Mouse (Mus musculus) forebrain, embryonic 14.5 days (tissue): ENCODE measurements around the gene Gm21748. TPM values are rescaled to one million over a fixed set of nuclear protein-coding genes. Genes with fewer than 3 reads are reported as not detected.
"Not testable (repeated sequence)": the region's sequence is repeated elsewhere in the genome, so short reads cannot be mapped to it uniquely, and the experiment has no call there.

Experiments used
- ATAC-seq: fragments of 200-750 bp; cut with Nextera tagmentation; 2 replicates; pipeline ENCODE4 v1.8.0; 2017; ENCODE audit warnings: mild to moderate bottlenecking, moderate library complexity
- DNase-seq: peaks from one replicate; pipeline ENCODE4 v3.0.0-alpha.2; 2015; ENCODE audit warnings: low spot score
- H3K27ac ChIP-seq: fragments of 300-500 bp; sonication (generic); 2 replicates; pipeline ENCODE4 v1.5.1; 2014; ENCODE audit warnings: low read depth, mild to moderate bottlenecking, control low read depth, low read length, moderate library complexity
- H3K27me3 ChIP-seq: fragments of 300-500 bp; sonication (generic); replicated peaks from 2 replicates; pipeline ENCODE4 v1.6.1; 2014; ENCODE audit warnings: low read length, control low read depth, mixed read lengths; ENCODE audit not compliant: control insufficient read depth, insufficient read depth
- H3K36me3 ChIP-seq: fragments of 300-500 bp; sonication (generic); 2 replicates; pipeline ENCODE4 v1.6.1; 2014; ENCODE audit warnings: low read length, control low read depth; ENCODE audit not compliant: control insufficient read depth, insufficient read depth
- H3K4me1 ChIP-seq: fragments of 300-500 bp; sonication (generic); 2 replicates; pipeline ENCODE4 v1.6.1; 2014; ENCODE audit warnings: antibody characterized with exemption, low read length, control low read depth; ENCODE audit not compliant: control insufficient read depth, insufficient read depth
- H3K4me2 ChIP-seq: fragments of 300-500 bp; sonication (generic); 2 replicates; pipeline ENCODE4 v1.6.1; 2014; ENCODE audit warnings: mild to moderate bottlenecking, control low read depth, low read length
- H3K4me3 ChIP-seq: fragments of 300-500 bp; sonication (generic); 2 replicates; pipeline ENCODE4 v1.5.1; 2014; ENCODE audit warnings: low read depth, low read length, control low read depth
- H3K9ac ChIP-seq: fragments of 300-500 bp; sonication (generic); 2 replicates; pipeline ENCODE4 v1.6.1; 2014; ENCODE audit warnings: mild to moderate bottlenecking, low read length, control low read depth, moderate library complexity
- H3K9me3 ChIP-seq: fragments of 300-500 bp; sonication (generic); replicated peaks from 2 replicates; pipeline ENCODE4 v1.6.1; 2016; ENCODE audit warnings: low read length, control low read depth, mixed read lengths; ENCODE audit not compliant: control insufficient read depth
- WGBS: fragments of 180-500 bp; shearing (Covaris S2); extraction: QIAGEN DNeasy Blood & Tissue Kit; methylation state at CpG from one replicate; pipeline ENCODE4 v1.1.7; 2014; 5-methylcytosine and 5-hydroxymethylcytosine counted together
- polyA plus RNA-seq: library from polyadenylated mRNA; unstranded; fragments of >200 nt; fragmentation: Nextera tagmentation; extraction: Ambion mirVana; gene quantifications from 2 replicates; pipeline ENCODE4 v1.2.1, GENCODE M21; 2014

The Gm21748 gene
- polyA plus RNA-seq = not detected in 2 replicates

- not testable (repeated sequence) for H3K27me3 ChIP-seq, H3K9me3 ChIP-seq, H3K4me2 ChIP-seq, ATAC-seq, DNase-seq, H3K4me1 ChIP-seq, H3K4me3 ChIP-seq, H3K27ac ChIP-seq, H3K9ac ChIP-seq, H3K36me3 ChIP-seq
- WGBS = no CpG with 5 or more reads among the region's 8 CpGs
These were observed at the start of gene Gm21748 for GRCm38 (mm10) chrY:90839077-90839476. TSS of gene Gm21748 (minus strand) at chrY:90839177.

Other genes starting within 250 kb of the Gm21748 start
- not detected in 2 replicates for gene Gm21860, start 84.4 kb downstream of the Gm21748 start, polyA plus RNA-seq
- not detected in 2 replicates for gene Gm47283, start 54.4 kb downstream of the Gm21748 start, polyA plus RNA-seq